Mouse (Mus musculus): ENCODE results near the gene Poc1b. TPM values are rescaled to one million over a fixed set of nuclear protein-coding genes. Genes with fewer than 3 reads are reported as not detected.

Poc1b gene
- total and polyA plus RNA-seq, 2 experiments, result 1.7 to 1.8 TPM

- Histone ChIP-seq H3K4me1 (ENCODE audit: control insufficient read depth, insufficient read depth, low read length) (peaks cover 28% of the 10 kb centered on the region), H3K27ac (replicated peaks; ENCODE audit: insufficient read depth, low read depth, low read length) (no peak overlapping the region), H3K36me3 (ENCODE audit: control insufficient read depth, insufficient read depth, low read length) (no peaks in the 10 kb centered on the region), H3K27me3 (ENCODE audit: control insufficient read depth, insufficient read depth, low read length) (no peaks in the 10 kb centered on the region), H3K4me3 (ENCODE audit: insufficient read depth, low read depth, low read length) (no peak overlapping the region), H3K9ac (ENCODE audit: low read depth, low read length) (no peak overlapping the region), H3K79me2 (ENCODE audit: control insufficient read depth, insufficient read depth, low read length) (no peaks in the 10 kb centered on the region)
- DNase-seq (ENCODE audit: extremely low read depth, low read depth, low spot score), result peak; percentile 51
- TF ChIP-seq POLR2A (IDR thresholded peaks at IDR 0.05; ENCODE audit: extremely low read depth, insufficient read depth, low read length), result no peak
- TF ChIP-seq CTCF (IDR thresholded peaks at IDR 0.05; ENCODE audit: low read depth, low read length), result no peak
- WGBS, result 59% methylated on average over 3 of the region's 3 CpGs
Measured at GRCm38 (mm10) chr10:99224218-99224617, 117.4 kb downstream of the Poc1b start.

DNA sequence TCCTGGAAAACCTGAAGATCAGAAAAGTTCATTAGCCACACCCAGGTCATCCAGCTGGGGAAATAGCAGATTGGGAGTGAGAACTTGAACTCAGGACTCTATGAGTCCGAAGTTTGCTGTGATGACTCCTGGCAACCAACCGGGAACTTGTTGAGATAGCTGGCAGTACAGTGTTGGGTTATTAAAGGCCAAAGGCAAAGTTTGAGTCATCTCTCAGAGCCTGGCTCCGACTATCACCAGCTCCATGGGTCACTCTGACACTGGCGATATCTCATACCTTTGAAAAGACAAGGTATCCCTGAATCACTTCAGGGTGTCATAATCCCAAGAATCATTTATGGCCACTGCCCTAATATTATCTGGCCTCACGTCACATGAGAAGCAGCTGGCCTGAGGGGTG lies 119.9 kb downstream of the Poc1b start:
- H3K9ac ChIP-seq (ENCODE audit: low read depth, low read length), result no peak overlapping the region
- H3K27ac ChIP-seq (replicated peaks; ENCODE audit: insufficient read depth, low read depth, low read length), result peak overlapping the region; percentile 61
- TF ChIP-seq POLR2A (IDR thresholded peaks at IDR 0.05; ENCODE audit: extremely low read depth, insufficient read depth, low read length), result no peak
- peaks cover 32% of the 10 kb centered on the region for H3K4me1 ChIP-seq (ENCODE audit: control insufficient read depth, insufficient read depth, low read length)
- H3K4me3 ChIP-seq (ENCODE audit: insufficient read depth, low read depth, low read length), result no peak overlapping the region
- DNase-seq (ENCODE audit: extremely low read depth, low read depth, low spot score), result peak; percentile 95
- H3K36me3 ChIP-seq (ENCODE audit: control insufficient read depth, insufficient read depth, low read length), result no peaks in the 10 kb centered on the region
- no peaks in the 10 kb centered on the region for H3K27me3 ChIP-seq (ENCODE audit: control insufficient read depth, insufficient read depth, low read length)
- no peaks in the 10 kb centered on the region for H3K79me2 ChIP-seq (ENCODE audit: control insufficient read depth, insufficient read depth, low read length)
- WGBS, result 23% methylated on average over 5 of the region's 5 CpGs

- H3K9ac ChIP-seq (ENCODE audit: low read depth, low read length), result no peak overlapping the region
- H3K4me3 ChIP-seq (ENCODE audit: insufficient read depth, low read depth, low read length), result no peak overlapping the region
- peaks cover 26% of the 10 kb centered on the region for H3K4me1 ChIP-seq (ENCODE audit: control insufficient read depth, insufficient read depth, low read length)
- no peaks in the 10 kb centered on the region for H3K27me3 ChIP-seq (ENCODE audit: control insufficient read depth, insufficient read depth, low read length)
- peak; percentile 71 for DNase-seq (ENCODE audit: extremely low read depth, low read depth, low spot score)
- H3K36me3 ChIP-seq (ENCODE audit: control insufficient read depth, insufficient read depth, low read length), result no peaks in the 10 kb centered on the region
- peak overlapping the region; percentile 50 for H3K27ac ChIP-seq (replicated peaks; ENCODE audit: insufficient read depth, low read depth, low read length)
- no peak for TF ChIP-seq CTCF (IDR thresholded peaks at IDR 0.05; ENCODE audit: low read depth, low read length)
- no peak for TF ChIP-seq POLR2A (IDR thresholded peaks at IDR 0.05; ENCODE audit: extremely low read depth, insufficient read depth, low read length)
- WGBS, result 40% methylated on average over 17 of the region's 17 CpGs
- no peaks in the 10 kb centered on the region for H3K79me2 ChIP-seq (ENCODE audit: control insufficient read depth, insufficient read depth, low read length)
Measured at GRCm38 (mm10) chr10:99227968-99228864, 121.4 kb downstream of the Poc1b start.

GRCm38 (mm10) chr10:99229031-99229684 lies 122.3 kb downstream of the Poc1b start:
- WGBS, result 20% methylated on average over 16 of the region's 16 CpGs
- H3K36me3 ChIP-seq (ENCODE audit: control insufficient read depth, insufficient read depth, low read length), result no peaks in the 10 kb centered on the region
- peak; percentile 79 for DNase-seq (ENCODE audit: extremely low read depth, low read depth, low spot score)
- peak overlapping the region; percentile 51 for H3K9ac ChIP-seq (ENCODE audit: low read depth, low read length)
- H3K27ac ChIP-seq (replicated peaks; ENCODE audit: insufficient read depth, low read depth, low read length), result peak overlapping the region; percentile 66
- no peak overlapping the region for H3K4me3 ChIP-seq (ENCODE audit: insufficient read depth, low read depth, low read length)
- no peak for TF ChIP-seq CTCF (IDR thresholded peaks at IDR 0.05; ENCODE audit: low read depth, low read length)
- TF ChIP-seq POLR2A (IDR thresholded peaks at IDR 0.05; ENCODE audit: extremely low read depth, insufficient read depth, low read length), result no peak
- no peaks in the 10 kb centered on the region for H3K79me2 ChIP-seq (ENCODE audit: control insufficient read depth, insufficient read depth, low read length)
- H3K4me1 ChIP-seq (ENCODE audit: control insufficient read depth, insufficient read depth, low read length), result peaks cover 26% of the 10 kb centered on the region
- no peaks in the 10 kb centered on the region for H3K27me3 ChIP-seq (ENCODE audit: control insufficient read depth, insufficient read depth, low read length)

DNA sequence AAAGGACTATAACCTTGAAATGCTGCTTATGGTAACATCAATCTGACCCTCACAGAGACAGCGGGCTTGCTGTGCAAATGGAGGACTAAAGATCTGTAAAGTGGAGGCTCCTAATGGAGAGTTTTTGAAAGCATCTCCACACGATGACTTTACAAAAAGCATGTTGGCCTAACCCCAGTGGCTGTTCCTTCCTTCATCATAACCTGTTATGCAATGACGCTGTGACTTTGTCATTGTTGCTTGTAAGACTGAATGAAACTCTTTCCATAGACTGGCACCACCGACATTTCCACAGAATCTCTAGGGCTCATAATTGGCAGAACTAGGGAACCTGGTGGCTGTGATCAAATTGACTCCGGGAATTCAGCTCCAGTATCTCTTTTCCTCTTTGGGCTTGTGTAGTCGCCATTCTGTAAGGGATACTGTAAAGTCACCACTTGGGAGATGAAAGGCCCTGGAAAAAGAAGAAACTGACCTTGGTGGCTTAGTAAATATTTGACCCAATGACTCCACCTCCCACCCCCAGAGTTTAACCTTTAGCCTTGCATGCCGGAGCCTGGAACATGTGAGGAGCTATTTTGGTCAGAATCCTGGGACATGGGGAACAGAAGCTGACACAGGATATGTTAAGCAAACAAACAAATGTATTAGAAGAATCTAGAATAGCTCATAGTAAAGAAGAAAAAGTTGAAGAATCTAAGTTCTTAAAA lies 125.8 kb downstream of the Poc1b start:
- H3K4me3 ChIP-seq (ENCODE audit: insufficient read depth, low read depth, low read length), result no peak overlapping the region
- peak; percentile 98 for DNase-seq (ENCODE audit: extremely low read depth, low read depth, low spot score)
- H3K27me3 ChIP-seq (ENCODE audit: control insufficient read depth, insufficient read depth, low read length), result no peaks in the 10 kb centered on the region
- peaks cover 21% of the 10 kb centered on the region for H3K4me1 ChIP-seq (ENCODE audit: control insufficient read depth, insufficient read depth, low read length)
- no peak overlapping the region; the same call in 1 of the 2 replicates for H3K9ac ChIP-seq (ENCODE audit: low read depth, low read length)
- peaks cover 3% of the 10 kb centered on the region; the same call in 1 of the 2 replicates for H3K79me2 ChIP-seq (ENCODE audit: control insufficient read depth, insufficient read depth, low read length)
- 22% methylated on average over 7 of the region's 7 CpGs for WGBS
- no peaks in the 10 kb centered on the region for H3K36me3 ChIP-seq (ENCODE audit: control insufficient read depth, insufficient read depth, low read length)
- peak overlapping the region; percentile 98 for H3K27ac ChIP-seq (replicated peaks; ENCODE audit: insufficient read depth, low read depth, low read length)
- TF ChIP-seq POLR2A (IDR thresholded peaks at IDR 0.05; ENCODE audit: extremely low read depth, insufficient read depth, low read length), result no peak
- TF ChIP-seq CTCF (IDR thresholded peaks at IDR 0.05; ENCODE audit: low read depth, low read length), result no peak
